Mouse (Mus musculus) c-Kit-positive CD71-positive TER-119-positive erythroid progenitor cells, embryonic 14.5 days (primary cell): ENCODE results near the gene Ltb.
"Not testable (repeated sequence)": the region's sequence is repeated elsewhere in the genome, so short reads cannot be mapped to it uniquely, and the experiment has no call there.

Experiments used
- DNase-seq: peaks from one replicate; pipeline ENCODE4 v3.0.0-alpha.2; 2013; ENCODE audit warnings: low spot score

Gene Ltb

DNA sequence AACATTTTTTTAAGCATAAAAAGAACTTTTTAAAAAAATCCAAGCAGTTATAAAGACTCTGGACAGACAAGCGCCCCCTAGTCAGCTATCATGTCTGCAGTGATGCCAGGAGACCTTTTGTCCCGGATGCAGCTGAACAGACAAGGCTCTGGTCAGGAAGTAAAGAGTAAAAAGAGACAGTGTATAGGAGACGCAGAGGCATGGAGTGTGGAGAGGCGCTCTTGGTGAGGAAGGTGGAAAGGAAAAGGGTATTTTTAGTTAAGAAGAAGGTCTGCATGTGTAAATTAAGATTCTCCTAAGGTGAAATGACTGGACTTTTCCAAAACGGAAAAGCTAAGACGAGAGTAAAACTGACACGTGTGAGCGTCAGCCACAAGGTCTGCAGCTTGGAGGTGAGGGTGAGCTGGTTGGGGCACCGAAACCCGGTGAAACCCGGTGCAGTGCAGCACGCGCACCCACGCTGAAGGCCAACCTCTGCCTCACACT, 32.4 kb downstream of the Ltb start:
- DNase-seq, result no peak

DNA sequence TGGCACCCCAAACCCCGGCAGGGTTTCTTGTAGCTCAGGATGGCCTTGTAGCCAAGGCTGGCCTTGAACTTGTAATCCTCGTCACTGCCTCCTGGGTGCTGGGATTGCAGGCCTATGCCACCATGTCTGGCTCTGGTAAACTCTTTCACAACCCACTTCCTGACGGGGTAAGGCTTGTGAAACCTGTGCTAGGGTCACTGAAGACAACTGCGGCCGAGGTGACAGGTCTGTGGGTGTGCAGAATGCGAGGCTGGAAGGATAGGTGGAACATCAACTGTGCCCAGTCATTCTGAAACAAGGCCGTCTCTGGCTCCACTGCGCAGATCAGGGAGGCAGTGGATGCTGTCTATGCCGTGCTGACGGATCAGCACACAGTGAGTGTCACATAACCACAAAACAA, 36.8 kb downstream of the Ltb start:
- no peak for DNase-seq

- peak; percentile 71 for DNase-seq
These were observed 37.8 kb downstream of the Ltb start for GRCm38 (mm10) chr17:35232043-35232442.

- no peak for DNase-seq
These were observed 38.4 kb downstream of the Ltb start for GRCm38 (mm10) chr17:35232659-35233058.

GRCm38 (mm10) chr17:35233114-35233980, 39.1 kb downstream of the Ltb start, which contains the start of gene Atp6v1g2:
Gene Atp6v1g2, plus strand, starts transcription at chr17:35233660.
- no peak for DNase-seq

DNA sequence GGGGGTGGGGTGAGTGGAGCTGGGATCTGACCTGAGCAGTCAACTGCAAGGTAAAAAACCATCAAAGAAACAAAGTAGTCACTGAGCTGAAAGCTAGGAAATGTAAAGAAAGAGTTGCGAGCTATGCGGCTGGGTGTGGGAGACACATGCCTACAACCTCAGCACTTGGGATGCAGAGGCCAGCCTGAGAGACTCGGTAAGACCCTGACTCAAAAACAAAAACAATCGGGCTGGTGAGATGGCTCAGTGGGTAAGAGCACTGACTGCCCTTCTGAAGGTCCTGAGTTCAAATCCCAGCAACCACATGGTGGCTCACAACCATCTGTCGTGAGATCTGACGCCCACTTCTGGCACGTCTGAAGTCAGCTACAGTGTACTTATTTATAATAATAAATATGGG, 39.9 kb downstream of the Ltb start:
- DNase-seq, result not testable (repeated sequence)

DNA sequence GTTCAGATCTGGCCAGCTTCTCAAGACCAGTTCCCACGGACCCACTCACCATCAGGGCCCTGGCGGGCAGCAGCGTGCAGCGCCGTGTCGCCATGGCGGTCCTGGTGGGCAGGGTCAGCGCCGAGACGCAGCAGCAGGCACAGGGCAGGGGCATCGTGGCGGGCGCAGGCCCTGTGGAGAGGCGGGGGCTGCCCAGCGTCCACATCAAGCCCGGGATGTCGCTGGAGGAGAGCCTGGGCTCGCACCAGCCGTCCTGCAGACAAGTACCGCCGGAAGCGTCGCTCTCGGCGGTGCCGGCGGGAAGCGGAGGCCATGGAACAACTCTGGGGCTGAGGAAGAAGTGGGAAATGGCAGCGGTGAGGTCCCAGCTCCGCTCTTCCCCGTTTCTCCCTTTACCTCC, 40.7 kb downstream of the Ltb start:
- DNase-seq, result no peak

GRCm38 (mm10) chr17:35235614-35236389, 41.6 kb downstream of the Ltb start, which contains the start of gene Nfkbil1:
Gene Nfkbil1, minus strand, starts transcription at chr17:35235792.
- DNase-seq, result peak; percentile 91

DNA sequence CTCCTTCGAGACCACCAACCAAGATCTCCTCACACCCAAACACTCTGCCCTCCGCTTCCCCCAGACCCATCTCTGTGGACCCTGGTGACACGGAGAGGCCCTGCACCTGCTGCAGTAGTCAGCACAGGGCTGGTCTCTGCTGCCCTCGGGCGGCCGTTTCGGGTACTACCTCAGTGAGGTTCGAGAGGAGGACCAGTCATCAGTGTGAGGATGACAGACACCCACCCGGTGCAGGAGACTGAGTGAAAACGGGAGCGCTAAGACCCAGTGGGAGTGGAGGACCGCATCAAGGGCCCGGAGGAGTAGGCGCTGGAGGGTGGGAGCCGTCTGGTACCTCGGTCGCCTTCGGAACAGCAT, 42.1 kb downstream of the Ltb start:
- peak; percentile 93 for DNase-seq

GRCm38 (mm10) chr17:35236996-35237395, 42.8 kb downstream of the Ltb start:
- DNase-seq, result no peak

GRCm38 (mm10) chr17:35237504-35237903, 43.3 kb downstream of the Ltb start:
- no peak for DNase-seq

- no peak for DNase-seq
These were observed 45.5 kb downstream of the Ltb start for GRCm38 (mm10) chr17:35239700-35240099.

- no peak for DNase-seq
These were observed 46.4 kb downstream of the Ltb start for GRCm38 (mm10) chr17:35240384-35241304.

GRCm38 (mm10) chr17:35241305-35242014, 47.2 kb downstream of the Ltb start, which contains the start of gene Ddx39b:
Gene Ddx39b, plus strand, starts transcription at chr17:35241746.
- peak; percentile 90 for DNase-seq

DNA sequence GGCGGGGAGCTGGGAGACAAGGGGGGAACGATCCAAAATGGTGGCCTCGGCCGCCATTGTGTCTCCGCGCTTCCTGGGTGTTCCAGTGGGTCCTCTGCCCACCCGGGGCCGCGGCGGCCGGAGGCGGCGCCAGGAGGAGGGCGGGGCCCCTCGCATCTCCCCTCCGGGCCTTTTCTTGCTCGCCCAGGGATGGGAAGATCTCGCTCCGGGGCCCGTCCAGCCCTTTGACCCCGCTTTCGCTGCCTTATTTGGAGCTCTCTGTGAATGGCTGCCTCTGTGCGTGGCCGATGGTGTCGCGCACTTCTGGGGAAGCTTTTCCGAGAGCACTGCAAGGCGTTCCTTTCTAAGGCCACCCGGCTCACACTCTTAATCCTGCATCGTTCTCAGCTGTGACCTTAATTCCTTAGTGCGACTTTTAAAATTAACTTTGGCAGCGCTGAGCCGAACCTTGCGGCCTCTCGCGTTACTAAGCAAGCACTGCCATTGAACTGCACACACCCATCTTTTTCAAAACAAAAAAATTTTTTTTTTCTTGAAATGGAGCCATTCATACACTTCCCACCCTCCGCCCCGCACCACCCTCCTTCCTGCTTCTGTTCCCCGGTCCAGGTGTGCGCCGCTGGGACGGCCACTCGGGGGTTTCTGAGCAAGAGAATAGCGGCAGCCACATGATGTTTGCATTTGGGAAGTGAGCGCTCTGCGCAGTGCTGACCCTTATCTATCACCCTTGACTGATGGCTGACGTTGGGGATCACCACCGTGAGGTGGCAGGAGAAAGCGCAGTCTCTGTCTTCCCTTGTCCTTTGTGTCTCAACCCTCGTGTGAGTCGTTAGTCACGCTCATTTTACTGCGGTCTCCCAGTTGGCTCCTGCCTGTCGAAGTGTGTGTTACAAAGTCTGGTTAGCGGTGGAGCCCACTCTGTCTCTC, 48.0 kb downstream of the Ltb start:
- DNase-seq, result peak; percentile 72

DNA sequence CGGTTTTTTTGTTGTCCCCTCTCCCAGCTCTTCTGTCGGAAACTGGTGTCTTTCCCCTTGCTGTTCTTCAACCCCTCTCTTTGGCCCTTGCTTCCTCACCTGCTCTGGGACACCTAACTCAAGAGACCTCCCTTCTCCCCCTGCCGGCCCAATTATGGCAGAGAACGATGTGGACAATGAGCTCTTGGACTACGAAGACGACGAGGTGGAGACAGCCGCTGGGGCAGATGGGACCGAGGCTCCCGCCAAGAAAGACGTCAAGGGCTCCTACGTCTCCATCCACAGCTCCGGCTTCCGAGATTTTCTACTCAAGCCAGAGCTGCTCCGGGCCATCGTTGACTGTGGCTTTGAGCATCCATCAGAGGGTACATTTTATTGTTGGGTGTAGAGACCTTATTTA, 48.8 kb downstream of the Ltb start:
- no peak for DNase-seq

- DNase-seq, result no peak
These were observed 50.8 kb downstream of the Ltb start for GRCm38 (mm10) chr17:35244999-35245398.
